Mouse (Mus musculus): ENCODE results near the gene Ndrg3. TPM values are rescaled to one million over a fixed set of nuclear protein-coding genes. Genes with fewer than 3 reads are reported as not detected.
A peak's percentile ranks its signal among the peaks of the same experiment; 100 is the strongest.
"Not testable (repeated sequence)": the region's sequence is repeated elsewhere in the genome, so short reads cannot be mapped to it uniquely, and the experiment has no call there.

Ndrg3 gene
- total RNA-seq, 2 experiments from 2014 or later: 22.7 to 28.2 TPM

GRCm38 (mm10) chr2:156939926-156940325, 51.9 kb downstream of the Ndrg3 start:
- DNase-seq: not testable (repeated sequence)

GRCm38 (mm10) chr2:156937795-156938194, 54.1 kb downstream of the Ndrg3 start:
- DNase-seq: no peak

GRCm38 (mm10) chr2:156935005-156935404, 56.9 kb downstream of the Ndrg3 start:
- DNase-seq: no peak

GRCm38 (mm10) chr2:156933426-156933825, 58.4 kb downstream of the Ndrg3 start:
- no peak for DNase-seq

- no peak for DNase-seq
These were observed 60.4 kb downstream of the Ndrg3 start for GRCm38 (mm10) chr2:156931421-156931820.

GRCm38 (mm10) chr2:156930549-156930948, 61.3 kb downstream of the Ndrg3 start:
- no peak for DNase-seq

GRCm38 (mm10) chr2:156929519-156930120, 62.2 kb downstream of the Ndrg3 start:
- DNase-seq: no peak

GRCm38 (mm10) chr2:156928606-156929005, 63.2 kb downstream of the Ndrg3 start:
- DNase-seq: no peak

- peak; percentile 22 for DNase-seq
These were observed 64.2 kb downstream of the Ndrg3 start for GRCm38 (mm10) chr2:156927663-156928062.

GRCm38 (mm10) chr2:156925611-156926010, 66.2 kb downstream of the Ndrg3 start:
- DNase-seq: not testable (repeated sequence)

- DNase-seq: not testable (repeated sequence)
These were observed 66.8 kb downstream of the Ndrg3 start for GRCm38 (mm10) chr2:156925075-156925474.

- DNase-seq: no peak
These were observed 67.5 kb downstream of the Ndrg3 start for GRCm38 (mm10) chr2:156924210-156924898.

GRCm38 (mm10) chr2:156923057-156923456, 68.8 kb downstream of the Ndrg3 start:
- DNase-seq: no peak

- no peak for DNase-seq
These were observed 72.1 kb downstream of the Ndrg3 start for GRCm38 (mm10) chr2:156919796-156920195.

- not testable (repeated sequence) for DNase-seq
These were observed 72.7 kb downstream of the Ndrg3 start for GRCm38 (mm10) chr2:156919191-156919590.

- no peak for DNase-seq
These were observed 73.3 kb downstream of the Ndrg3 start for GRCm38 (mm10) chr2:156918562-156918961.

GRCm38 (mm10) chr2:156916419-156917125, 75.3 kb downstream of the Ndrg3 start:
- no peak for DNase-seq

GRCm38 (mm10) chr2:156915559-156915958, 76.3 kb downstream of the Ndrg3 start:
- DNase-seq: no peak

- DNase-seq: no peak
These were observed 78.7 kb downstream of the Ndrg3 start for GRCm38 (mm10) chr2:156913191-156913590.

- DNase-seq: not testable (repeated sequence)
These were observed 85.9 kb downstream of the Ndrg3 start for GRCm38 (mm10) chr2:156905931-156906330.

GRCm38 (mm10) chr2:156904976-156905717, 86.7 kb downstream of the Ndrg3 start:
- peak; percentile 39 for DNase-seq

- DNase-seq: no peak
These were observed 88.5 kb downstream of the Ndrg3 start for GRCm38 (mm10) chr2:156903367-156903766.
